Mouse (Mus musculus): ENCODE results near the gene Cbx8.

GRCm38 (mm10) chr11:119005547-119006275, 35.1 kb downstream of the Cbx8 start:
- TF ChIP-seq CTCF (IDR thresholded peaks at IDR 0.05; ENCODE audit: control insufficient read depth, insufficient read depth, low read length) = no peak
- TF ChIP-seq POLR2A (IDR thresholded peaks at IDR 0.05; ENCODE audit: borderline replicate concordance, control insufficient read depth, low read depth, low read length) = no peak

All from bone marrow, adult 2 months (tissue).